Mouse (Mus musculus): ENCODE results near the gene Rnf223. TPM values are rescaled to one million over a fixed set of nuclear protein-coding genes. Genes with fewer than 3 reads are reported as not detected.
"Not testable (repeated sequence)": the region's sequence is repeated elsewhere in the genome, so short reads cannot be mapped to it uniquely, and the experiment has no call there.

Gene Rnf223
- polyA plus RNA-seq, 1 experiment from 2014 or later, result 0.75 TPM

GRCm38 (mm10) chr4:156136285-156137100, 6.2 kb downstream of the Rnf223 start:
- H3K4me2 ChIP-seq, result no peak overlapping the region
- H3K27ac ChIP-seq (ENCODE audit: low read depth, low read length), result no peak overlapping the region
- no peaks in the 10 kb centered on the region for H3K27me3 ChIP-seq (ENCODE audit: control insufficient read depth, insufficient read depth, low read length)
- no peaks in the 10 kb centered on the region for H3K4me1 ChIP-seq (ENCODE audit: control insufficient read depth, insufficient read depth, low read length)
- WGBS, result 95% methylated on average over 30 of the region's 30 CpGs
- no peaks in the 10 kb centered on the region; the same call in 1 of the 2 replicates for H3K9me3 ChIP-seq (ENCODE audit: control insufficient read depth, low read length)
- ATAC-seq (ENCODE audit: low FRiP score), result no peak
- no peak overlapping the region for H3K9ac ChIP-seq (ENCODE audit: low read length)
- no peak overlapping the region for H3K4me3 ChIP-seq (ENCODE audit: low read depth, low read length)
- no peak for DNase-seq (ENCODE audit: low spot score, missing footprints)
- H3K36me3 ChIP-seq (ENCODE audit: control insufficient read depth, insufficient read depth, low read length), result no peaks in the 10 kb centered on the region

- not testable (repeated sequence) for H3K4me3 ChIP-seq (ENCODE audit: low read depth, low read length); H3K27ac ChIP-seq (ENCODE audit: low read depth, low read length); H3K4me1 ChIP-seq (ENCODE audit: control insufficient read depth, insufficient read depth, low read length); ATAC-seq (ENCODE audit: low FRiP score); H3K36me3 ChIP-seq (ENCODE audit: control insufficient read depth, insufficient read depth, low read length); H3K9me3 ChIP-seq (ENCODE audit: control insufficient read depth, low read length); H3K27me3 ChIP-seq (ENCODE audit: control insufficient read depth, insufficient read depth, low read length); H3K4me2 ChIP-seq; H3K9ac ChIP-seq (ENCODE audit: low read length); DNase-seq (ENCODE audit: low spot score, missing footprints)
- 89% methylated on average over 10 of the region's 10 CpGs for WGBS
Measured at GRCm38 (mm10) chr4:156150887-156151286, 20.6 kb downstream of the Rnf223 start.

- 95% methylated on average over 3 of the region's 3 CpGs for WGBS
Measured at GRCm38 (mm10) chr4:156154771-156155170, 24.5 kb downstream of the Rnf223 start.

GRCm38 (mm10) chr4:156166477-156166876, 36.2 kb downstream of the Rnf223 start:
- H3K27me3 ChIP-seq (ENCODE audit: control insufficient read depth, insufficient read depth, low read length), result no peaks in the 10 kb centered on the region
- H3K9me3 ChIP-seq (ENCODE audit: control insufficient read depth, low read length), result peaks cover 5% of the 10 kb centered on the region; the same call in 1 of the 2 replicates
- ATAC-seq (ENCODE audit: low FRiP score) (no peak), DNase-seq (ENCODE audit: low spot score, missing footprints) (no peak)
- H3K27ac ChIP-seq (ENCODE audit: low read depth, low read length), result no peak overlapping the region
- no peak overlapping the region for H3K9ac ChIP-seq (ENCODE audit: low read length)
- no peaks in the 10 kb centered on the region for H3K4me1 ChIP-seq (ENCODE audit: control insufficient read depth, insufficient read depth, low read length)
- peaks cover 44% of the 10 kb centered on the region for H3K36me3 ChIP-seq (ENCODE audit: control insufficient read depth, insufficient read depth, low read length)
- no peak overlapping the region for H3K4me2 ChIP-seq
- WGBS, result 89% methylated on average over 9 of the region's 9 CpGs
- H3K4me3 ChIP-seq (ENCODE audit: low read depth, low read length), result no peak overlapping the region

More at GRCm38 (mm10) chr4:156154771-156155170, 24.5 kb downstream of the Rnf223 start:
- Histone ChIP-seq H3K27ac (ENCODE audit: low read depth, low read length) (no peak overlapping the region), H3K27me3 (ENCODE audit: control insufficient read depth, insufficient read depth, low read length) (no peaks in the 10 kb centered on the region), H3K4me1 (ENCODE audit: control insufficient read depth, insufficient read depth, low read length) (no peaks in the 10 kb centered on the region), H3K9me3 (ENCODE audit: control insufficient read depth, low read length) (no peaks in the 10 kb centered on the region), H3K4me2 (no peak overlapping the region), H3K9ac (ENCODE audit: low read length) (no peak overlapping the region), H3K4me3 (ENCODE audit: low read depth, low read length) (no peak overlapping the region), H3K36me3 (ENCODE audit: control insufficient read depth, insufficient read depth, low read length) (no peaks in the 10 kb centered on the region)
- DNase-seq (ENCODE audit: low spot score, missing footprints) (no peak), ATAC-seq (ENCODE audit: low FRiP score) (no peak)

GRCm38 (mm10) chr4:156168611-156169010, 38.3 kb downstream of the Rnf223 start:
- Histone ChIP-seq H3K27ac (ENCODE audit: low read depth, low read length) (no peak overlapping the region), H3K4me2 (no peak overlapping the region), H3K36me3 (ENCODE audit: control insufficient read depth, insufficient read depth, low read length) (peaks cover 55% of the 10 kb centered on the region), H3K27me3 (ENCODE audit: control insufficient read depth, insufficient read depth, low read length) (no peaks in the 10 kb centered on the region), H3K9me3 (ENCODE audit: control insufficient read depth, low read length) (no peaks in the 10 kb centered on the region), H3K9ac (ENCODE audit: low read length) (no peak overlapping the region), H3K4me3 (ENCODE audit: low read depth, low read length) (no peak overlapping the region), H3K4me1 (ENCODE audit: control insufficient read depth, insufficient read depth, low read length) (no peaks in the 10 kb centered on the region)
- over 99% methylated on average over 8 of the region's 8 CpGs for WGBS
- ATAC-seq (ENCODE audit: low FRiP score) (no peak), DNase-seq (ENCODE audit: low spot score, missing footprints) (no peak)

- no peak for ATAC-seq (ENCODE audit: low FRiP score)
- Histone ChIP-seq H3K4me3 (ENCODE audit: low read depth, low read length) (no peak overlapping the region), H3K27me3 (ENCODE audit: control insufficient read depth, insufficient read depth, low read length) (no peaks in the 10 kb centered on the region), H3K27ac (ENCODE audit: low read depth, low read length) (no peak overlapping the region), H3K4me1 (ENCODE audit: control insufficient read depth, insufficient read depth, low read length) (no peaks in the 10 kb centered on the region), H3K4me2 (no peak overlapping the region), H3K9ac (ENCODE audit: low read length) (no peak overlapping the region), H3K36me3 (ENCODE audit: control insufficient read depth, insufficient read depth, low read length) (peaks cover 58% of the 10 kb centered on the region), H3K9me3 (ENCODE audit: control insufficient read depth, low read length) (no peaks in the 10 kb centered on the region)
- 96% methylated on average over 10 of the region's 10 CpGs for WGBS
- no peak for DNase-seq (ENCODE audit: low spot score, missing footprints)
Measured at GRCm38 (mm10) chr4:156169129-156169528, 38.8 kb downstream of the Rnf223 start.

- WGBS, result 96% methylated on average over 11 of the region's 11 CpGs
- no peaks in the 10 kb centered on the region for H3K9me3 ChIP-seq (ENCODE audit: control insufficient read depth, low read length)
- DNase-seq (ENCODE audit: low spot score, missing footprints) (no peak), ATAC-seq (ENCODE audit: low FRiP score) (no peak)
- no peak overlapping the region for H3K4me2 ChIP-seq
- no peak overlapping the region for H3K4me3 ChIP-seq (ENCODE audit: low read depth, low read length)
- H3K4me1 ChIP-seq (ENCODE audit: control insufficient read depth, insufficient read depth, low read length), result no peaks in the 10 kb centered on the region
- no peaks in the 10 kb centered on the region for H3K27me3 ChIP-seq (ENCODE audit: control insufficient read depth, insufficient read depth, low read length)
- peaks cover 68% of the 10 kb centered on the region for H3K36me3 ChIP-seq (ENCODE audit: control insufficient read depth, insufficient read depth, low read length)
- H3K9ac ChIP-seq (ENCODE audit: low read length), result no peak overlapping the region
- H3K27ac ChIP-seq (ENCODE audit: low read depth, low read length), result no peak overlapping the region
Measured at GRCm38 (mm10) chr4:156171828-156172227, 41.5 kb downstream of the Rnf223 start.

- 95% methylated on average over 9 of the region's 9 CpGs for WGBS
Measured at GRCm38 (mm10) chr4:156177630-156178029, 47.3 kb downstream of the Rnf223 start.

More at GRCm38 (mm10) chr4:156177630-156178029, 47.3 kb downstream of the Rnf223 start:
- DNase-seq (ENCODE audit: low spot score, missing footprints) (peak; percentile 73), ATAC-seq (ENCODE audit: low FRiP score) (no peak)
- no peak overlapping the region for H3K9ac ChIP-seq (ENCODE audit: low read length)
- H3K27ac ChIP-seq (ENCODE audit: low read depth, low read length), result no peak overlapping the region
- H3K9me3 ChIP-seq (ENCODE audit: control insufficient read depth, low read length), result no peaks in the 10 kb centered on the region
- H3K36me3 ChIP-seq (ENCODE audit: control insufficient read depth, insufficient read depth, low read length), result peaks cover 60% of the 10 kb centered on the region
- no peaks in the 10 kb centered on the region; the same call in 1 of the 2 replicates for H3K4me1 ChIP-seq (ENCODE audit: control insufficient read depth, insufficient read depth, low read length)
- no peak overlapping the region for H3K4me2 ChIP-seq
- H3K4me3 ChIP-seq (ENCODE audit: low read depth, low read length), result no peak overlapping the region
- no peaks in the 10 kb centered on the region for H3K27me3 ChIP-seq (ENCODE audit: control insufficient read depth, insufficient read depth, low read length)

Data from midbrain, embryonic 11.5 days (tissue).